Mouse (Mus musculus) kidney, embryonic 14.5 days (tissue): ENCODE results near the gene Fbxo33. TPM values are rescaled to one million over a fixed set of nuclear protein-coding genes. Genes with fewer than 3 reads are reported as not detected.

ENCODE experiments used
- ATAC-seq: fragments of 200-750 bp; cut with Nextera tagmentation; 2 replicates; pipeline ENCODE4 v1.8.0; 2017; ENCODE audit warnings: moderate number of reproducible peaks, mild to moderate bottlenecking, moderate TSS enrichment, moderate library complexity; ENCODE audit not compliant: low FRiP score, low TSS enrichment
- H3K27ac ChIP-seq: fragments of 300-500 bp; sonication (generic); 2 replicates; pipeline ENCODE4 v1.5.1; 2014; ENCODE audit warnings: low read depth, mild to moderate bottlenecking, low read length, moderate library complexity, mixed read lengths
- H3K27me3 ChIP-seq: fragments of 300-500 bp; sonication (generic); 2 replicates; pipeline ENCODE4 v1.6.1; 2014; ENCODE audit warnings: mild to moderate bottlenecking, low read length; ENCODE audit not compliant: control insufficient read depth, insufficient read depth
- H3K36me3 ChIP-seq: fragments of 300-500 bp; sonication (generic); 2 replicates; pipeline ENCODE4 v1.6.1; 2014; ENCODE audit warnings: low read length, mixed read lengths; ENCODE audit not compliant: control insufficient read depth, insufficient read depth
- H3K4me1 ChIP-seq: fragments of 300-500 bp; sonication (generic); 2 replicates; pipeline ENCODE4 v1.6.1; 2014; ENCODE audit warnings: low read length, mixed read lengths; ENCODE audit not compliant: control insufficient read depth, insufficient read depth
- H3K4me2 ChIP-seq: fragments of 300-500 bp; sonication (generic); replicated peaks from 2 replicates; pipeline ENCODE4 v1.6.1; 2014; ENCODE audit warnings: low read depth, mild to moderate bottlenecking, low read length
- H3K4me3 ChIP-seq: fragments of 300-500 bp; sonication (generic); 2 replicates; pipeline ENCODE4 v1.5.1; 2014; ENCODE audit warnings: mild to moderate bottlenecking, low read length
- H3K9ac ChIP-seq: fragments of 300-500 bp; sonication (generic); 2 replicates; pipeline ENCODE4 v1.6.1; 2014; ENCODE audit warnings: low read depth, mild to moderate bottlenecking, low read length, moderate library complexity
- H3K9me3 ChIP-seq: fragments of 300-500 bp; sonication (generic); 2 replicates; pipeline ENCODE4 v1.6.1; 2016; ENCODE audit warnings: low read length; ENCODE audit not compliant: control insufficient read depth
- WGBS: fragments of 180-500 bp; shearing (Covaris S2); extraction: QIAGEN DNeasy Blood & Tissue Kit; methylation state at CpG from one replicate; pipeline ENCODE4 v1.1.7; 2014; 5-methylcytosine and 5-hydroxymethylcytosine counted together
- polyA plus RNA-seq: library from polyadenylated mRNA; unstranded; fragments of >200 nt; fragmentation: Nextera tagmentation; extraction: Ambion mirVana; gene quantifications from 2 replicates; pipeline ENCODE4 v1.2.1, GENCODE M21; 2014

The Fbxo33 gene
- 14.0 TPM in 2 replicates for polyA plus RNA-seq

GRCm38 (mm10) chr12:59219325-59220225, at the start of gene Fbxo33:
Gene Fbxo33, minus strand, starts transcription at chr12:59219725.
- Histone ChIP-seq H3K27me3 (no peaks in the 10 kb centered on the region), H3K4me2 (peak within 1 kb of the TSS; percentile 89), H3K4me3 (peak within 1 kb of the TSS; percentile 93), H3K9me3 (no peaks in the 10 kb centered on the region), H3K9ac (peak within 1 kb of the TSS; percentile 83), H3K27ac (peak within 1 kb of the TSS; percentile 90), H3K4me1 (peaks cover 11% of the 10 kb centered on the region; the same call in 1 of the 2 replicates), H3K36me3 (no peaks in the 10 kb centered on the region)
- peak; percentile 99 for ATAC-seq
- WGBS = under 1% methylated on average over 109 of the region's 109 CpGs

GRCm38 (mm10) chr12:59265942-59266231, 46.4 kb upstream of the Fbxo33 start:
- no peak overlapping the region for H3K27ac ChIP-seq
- no peaks in the 10 kb centered on the region for H3K4me1 ChIP-seq
- H3K9ac ChIP-seq = no peak overlapping the region
- no peaks in the 10 kb centered on the region for H3K27me3 ChIP-seq
- whole genome bisulfite sequencing = 76% methylated on average over 4 of the region's 4 CpGs
- no peaks in the 10 kb centered on the region for H3K9me3 ChIP-seq
- no peak overlapping the region for H3K4me2 ChIP-seq
- no peaks in the 10 kb centered on the region for H3K36me3 ChIP-seq
- no peak overlapping the region for H3K4me3 ChIP-seq
- ATAC-seq = no peak

GRCm38 (mm10) chr12:59265207-59265941, 45.8 kb upstream of the Fbxo33 start:
- Histone ChIP-seq H3K9ac (no peak overlapping the region), H3K4me1 (no peaks in the 10 kb centered on the region), H3K36me3 (no peaks in the 10 kb centered on the region), H3K27me3 (no peaks in the 10 kb centered on the region), H3K4me2 (no peak overlapping the region), H3K4me3 (no peak overlapping the region), H3K27ac (no peak overlapping the region), H3K9me3 (no peaks in the 10 kb centered on the region)
- no peak; the same call in 1 of the 2 replicates for ATAC-seq
- WGBS = 37% methylated on average over 15 of the region's 15 CpGs

- Histone ChIP-seq H3K9me3 (no peaks in the 10 kb centered on the region), H3K4me3 (no peak overlapping the region), H3K9ac (no peak overlapping the region), H3K27ac (no peak overlapping the region), H3K27me3 (no peaks in the 10 kb centered on the region), H3K36me3 (no peaks in the 10 kb centered on the region), H3K4me2 (no peak overlapping the region), H3K4me1 (no peaks in the 10 kb centered on the region)
- WGBS = 85% methylated on average over 3 of the region's 3 CpGs
- ATAC-seq = no peak
Observed at GRCm38 (mm10) chr12:59262841-59263240, 43.3 kb upstream of the Fbxo33 start.

GRCm38 (mm10) chr12:59260798-59261197, 41.3 kb upstream of the Fbxo33 start:
- 67% methylated on average over 2 of the region's 2 CpGs for WGBS
- H3K9ac ChIP-seq = no peak overlapping the region
- no peak for ATAC-seq
- H3K27me3 ChIP-seq = no peaks in the 10 kb centered on the region
- no peak overlapping the region for H3K4me2 ChIP-seq
- no peak overlapping the region for H3K4me3 ChIP-seq
- no peaks in the 10 kb centered on the region for H3K9me3 ChIP-seq
- H3K4me1 ChIP-seq = no peaks in the 10 kb centered on the region
- no peaks in the 10 kb centered on the region for H3K36me3 ChIP-seq
- no peak overlapping the region for H3K27ac ChIP-seq

GRCm38 (mm10) chr12:59260362-59260761, 40.8 kb upstream of the Fbxo33 start:
- no peak overlapping the region for H3K27ac ChIP-seq

GRCm38 (mm10) chr12:59259015-59259414, 39.5 kb upstream of the Fbxo33 start:
- Histone ChIP-seq H3K4me2 (no peak overlapping the region), H3K4me1 (no peaks in the 10 kb centered on the region), H3K4me3 (no peak overlapping the region), H3K36me3 (no peaks in the 10 kb centered on the region), H3K27me3 (no peaks in the 10 kb centered on the region), H3K9ac (no peak overlapping the region), H3K9me3 (no peaks in the 10 kb centered on the region), H3K27ac (no peak overlapping the region)
- WGBS = 92% methylated on average over 5 of the region's 5 CpGs
- no peak for ATAC-seq

More at GRCm38 (mm10) chr12:59260362-59260761, 40.8 kb upstream of the Fbxo33 start:
- Histone ChIP-seq H3K9ac (no peak overlapping the region), H3K4me1 (no peaks in the 10 kb centered on the region), H3K36me3 (no peaks in the 10 kb centered on the region), H3K4me3 (no peak overlapping the region), H3K4me2 (no peak overlapping the region), H3K27me3 (no peaks in the 10 kb centered on the region), H3K9me3 (no peaks in the 10 kb centered on the region)
- no peak for ATAC-seq

GRCm38 (mm10) chr12:59250259-59250827, 30.8 kb upstream of the Fbxo33 start:
- Histone ChIP-seq H3K4me3 (no peak overlapping the region), H3K4me1 (no peaks in the 10 kb centered on the region), H3K9ac (no peak overlapping the region), H3K27me3 (no peaks in the 10 kb centered on the region), H3K27ac (no peak overlapping the region), H3K4me2 (no peak overlapping the region), H3K9me3 (no peaks in the 10 kb centered on the region), H3K36me3 (no peaks in the 10 kb centered on the region)
- WGBS = 78% methylated on average over 2 of the region's 2 CpGs
- no peak for ATAC-seq

DNA sequence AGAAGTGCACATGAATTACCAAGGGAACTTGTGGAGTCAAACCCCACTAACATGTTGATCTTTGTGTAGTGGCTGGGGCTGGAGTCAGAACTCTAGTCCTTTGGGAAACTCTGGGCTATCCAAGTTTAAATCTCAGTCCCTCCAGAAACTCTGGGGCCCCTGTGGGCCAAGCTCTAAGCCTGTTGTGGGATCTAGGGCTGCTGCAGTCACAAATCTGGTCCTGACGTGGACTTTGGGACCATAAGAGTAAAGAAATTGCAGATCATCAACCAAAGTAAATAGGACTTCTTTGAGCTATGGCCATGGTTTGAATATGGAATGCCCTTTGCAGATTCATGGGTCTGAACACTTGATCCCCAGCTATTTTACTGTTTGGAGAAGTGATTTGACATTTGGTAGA, 29.4 kb upstream of the Fbxo33 start:
- no peaks in the 10 kb centered on the region for H3K4me1 ChIP-seq
- no peak overlapping the region for H3K4me2 ChIP-seq
- H3K9me3 ChIP-seq = no peaks in the 10 kb centered on the region
- H3K36me3 ChIP-seq = no peaks in the 10 kb centered on the region
- H3K4me3 ChIP-seq = no peak overlapping the region
- H3K27me3 ChIP-seq = no peaks in the 10 kb centered on the region
- no peak overlapping the region for H3K27ac ChIP-seq
- 81% methylated on average over 1 of the region's 1 CpGs for whole genome bisulfite sequencing
- H3K9ac ChIP-seq = no peak overlapping the region
- no peak for ATAC-seq
